Mouse (Mus musculus) erythroblast, embryonic 14.5 days (primary cell): Measurements from ENCODE around the gene Rasa1.

Source experiments
- GATA1 ChIP-seq: IDR thresholded peaks from 2 replicates; pipeline ENCODE4 v1.6.1; 2012; ENCODE audit warnings: low read length, inconsistent platforms, mixed read lengths
- TAL1 ChIP-seq: IDR thresholded peaks from 3 replicates; pipeline ENCODE4 v1.6.1; 2012; ENCODE audit warnings: low read length, inconsistent platforms, mixed read lengths

GRCm38 (mm10) chr13:85238760-85239159 lies 50.2 kb downstream of the Rasa1 start:
- TF ChIP-seq TAL1 (no peak), GATA1 (no peak)
